Mouse (Mus musculus): Measurements from ENCODE around the gene Coq4.
"Not testable (repeated sequence)": the region's sequence is repeated elsewhere in the genome, so short reads cannot be mapped to it uniquely, and the experiment has no call there.

Coq4 gene

DNA sequence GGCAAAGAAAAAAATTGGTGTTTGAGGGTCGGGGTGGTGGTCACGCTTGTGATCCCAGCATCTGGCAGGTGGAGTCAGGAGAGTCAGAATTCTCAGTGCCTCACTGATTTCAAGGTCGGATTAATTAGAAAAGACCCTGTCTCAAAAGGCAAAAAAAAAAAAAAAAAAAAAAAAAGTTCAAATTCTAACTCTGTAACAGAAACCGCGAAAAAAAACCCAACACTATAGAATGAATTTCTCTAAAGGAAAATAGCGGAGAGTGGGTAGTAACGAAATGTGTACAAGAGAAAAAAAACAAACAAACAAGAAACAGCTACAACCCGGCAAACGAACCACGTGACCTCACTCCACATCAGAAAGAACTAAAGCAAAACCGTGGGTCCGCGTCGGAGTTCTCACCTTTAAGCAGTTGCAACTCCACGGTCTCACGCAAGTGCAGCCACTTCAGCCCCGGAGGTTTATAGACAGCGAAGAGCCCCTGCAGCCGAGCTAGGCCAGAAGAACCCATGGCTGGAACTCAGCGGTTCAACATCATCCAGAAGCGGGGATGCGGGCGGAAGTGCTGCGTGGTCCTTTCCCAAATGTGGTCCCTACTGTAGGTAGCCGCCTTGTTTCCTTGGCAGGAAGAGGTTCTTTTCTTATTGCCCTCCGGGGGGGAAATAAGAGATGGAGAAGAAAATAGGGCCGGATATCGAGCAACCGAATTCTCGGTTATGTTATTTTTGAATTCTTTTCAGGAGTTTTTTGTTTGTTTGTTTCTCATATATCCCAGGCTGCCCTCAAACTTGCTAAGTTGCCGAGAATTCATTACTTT, at the start of gene Coq4:
Gene Coq4 (plus strand): TSS at position 390 of the 814 bp plus-strand sequence.
- in situ Hi-C loops (cut with MseI, MboI): no loop called here

DNA sequence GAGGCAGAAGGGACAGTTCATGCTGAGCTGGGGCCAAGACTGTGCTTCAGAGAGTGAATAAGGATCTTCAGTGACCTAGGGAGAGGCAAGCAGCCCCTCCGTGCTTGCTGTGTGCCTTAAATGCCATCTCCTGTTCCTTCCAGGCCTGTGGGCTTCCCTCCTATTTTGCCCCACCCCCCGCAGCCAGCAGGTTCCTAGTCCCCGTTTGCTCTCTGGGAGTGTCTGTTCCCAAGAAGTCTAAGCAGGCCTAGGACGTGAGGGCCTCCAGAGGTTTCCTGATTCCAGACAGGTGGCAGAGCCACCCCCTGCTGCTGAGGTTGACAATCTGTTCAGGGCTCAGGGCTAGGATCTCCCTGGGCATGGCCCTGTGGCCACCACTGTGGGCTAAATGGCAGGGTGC, 48.5 kb upstream of the Coq4 start:
- in situ Hi-C loops (cut with MseI, MboI): no loop called here

DNA sequence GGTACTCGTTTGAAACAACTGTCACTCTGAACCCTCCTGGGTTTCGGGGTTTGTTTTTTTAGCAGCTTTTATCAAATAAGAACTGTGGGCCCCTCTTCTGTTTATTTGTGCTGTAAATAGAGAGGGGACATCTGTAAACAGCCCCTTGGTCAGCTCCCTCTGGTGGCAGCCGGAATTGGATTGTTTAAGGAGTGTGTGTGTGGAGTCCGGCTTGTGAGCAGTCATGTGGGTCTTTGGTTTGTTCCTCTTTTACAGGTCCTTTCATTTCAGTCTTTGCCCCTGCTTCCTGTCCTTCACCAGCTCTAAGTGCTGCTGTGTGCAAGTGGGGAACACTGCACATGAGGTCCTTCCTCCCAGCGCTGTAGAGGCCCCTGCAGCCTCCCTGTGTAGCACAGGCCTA, 47.9 kb upstream of the Coq4 start:
- in situ Hi-C loops (cut with MseI, MboI): no loop called here

DNA sequence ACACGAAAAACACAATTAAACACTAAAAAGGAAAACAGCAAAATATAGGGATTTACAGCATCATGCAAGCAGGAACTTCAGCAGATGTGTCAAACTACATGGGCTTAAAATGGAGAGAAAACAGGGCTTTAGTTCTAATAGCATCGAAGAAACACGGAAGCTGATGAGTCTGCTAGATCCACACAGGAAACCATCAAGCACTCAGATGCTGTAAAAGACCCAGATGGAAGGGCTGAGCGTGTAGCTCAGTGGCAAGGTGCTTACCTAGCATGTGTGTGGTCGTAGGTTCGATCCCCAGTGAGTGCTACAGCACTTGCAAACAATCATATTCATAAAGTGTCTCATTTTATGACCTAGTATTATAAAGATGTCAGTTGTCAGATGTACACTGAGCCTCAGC, 46.1 kb upstream of the Coq4 start:
- in situ Hi-C loops (cut with MseI, MboI): no loop called here

DNA sequence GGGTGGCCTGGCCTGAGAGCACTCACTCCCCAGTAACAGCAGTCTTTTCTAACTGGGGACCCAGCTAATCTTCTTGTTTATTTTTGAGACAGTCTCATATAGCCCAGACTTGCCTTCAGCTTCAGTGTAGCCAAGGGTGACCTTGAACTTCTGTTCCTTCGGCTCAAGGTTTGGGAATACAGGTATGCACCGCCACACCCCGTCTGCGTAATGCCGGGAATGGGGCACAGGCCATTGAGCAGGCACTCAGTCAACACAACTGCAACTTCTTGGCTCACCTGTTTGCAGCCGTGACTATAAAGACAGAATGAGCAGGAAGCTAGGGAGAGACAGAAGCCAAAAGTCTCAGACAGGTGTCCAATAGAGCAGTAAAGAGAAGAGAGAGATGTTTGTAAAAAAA, 43.0 kb upstream of the Coq4 start:
- in situ Hi-C loops (cut with MseI, MboI): no loop called here

DNA sequence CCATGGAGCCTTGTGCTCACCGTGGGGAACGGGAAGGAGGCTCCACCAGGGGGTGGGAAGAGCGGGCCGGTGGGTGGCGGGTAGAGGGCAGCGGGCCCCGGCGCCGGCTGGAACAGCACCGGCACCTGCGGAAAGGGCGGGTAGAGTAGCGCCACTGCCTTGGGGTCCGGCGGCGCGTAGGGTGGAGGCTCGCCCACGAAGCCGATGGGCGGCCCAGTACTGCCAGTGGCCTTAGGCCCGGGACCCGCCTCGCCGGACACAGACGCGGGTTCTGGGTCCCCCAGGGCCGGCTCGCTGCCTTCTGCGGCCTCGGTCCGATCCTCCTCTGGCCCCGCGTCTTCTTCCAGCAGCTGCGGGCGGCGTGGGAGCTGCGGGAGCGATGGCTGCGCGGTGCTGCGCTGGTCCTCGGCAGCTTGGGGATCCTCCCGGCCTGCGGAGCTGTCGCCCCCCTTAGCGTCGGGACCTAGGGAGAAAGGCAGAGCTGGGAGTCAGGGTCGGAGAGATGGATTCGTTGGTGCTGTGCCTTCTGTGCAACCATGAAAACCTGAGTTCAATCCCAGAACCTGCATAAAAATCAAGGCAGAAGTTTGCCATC, 40.0 kb upstream of the Coq4 start:
- in situ Hi-C loops (cut with MseI, MboI): no loop called here

DNA sequence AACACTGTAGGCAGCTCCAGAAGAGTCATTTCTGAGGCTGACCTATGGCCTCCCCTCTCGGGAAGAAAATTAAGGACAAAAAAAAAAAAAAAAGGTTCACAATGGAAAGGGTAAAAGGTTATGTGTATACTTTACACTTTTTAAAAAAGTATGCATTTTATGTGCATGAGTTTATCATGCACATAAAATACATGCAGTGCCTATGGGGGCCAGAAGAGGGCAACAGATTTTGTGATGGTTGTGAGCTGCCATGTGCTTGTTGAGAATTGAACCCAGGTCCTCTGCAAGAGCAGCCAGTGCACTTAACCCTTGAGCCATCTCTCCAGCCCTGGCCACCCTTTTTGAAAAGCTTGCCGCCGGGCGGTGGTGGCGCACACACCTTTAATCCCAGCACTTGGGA, 39.4 kb upstream of the Coq4 start:
- in situ Hi-C loops (cut with MseI, MboI): no loop called here

DNA sequence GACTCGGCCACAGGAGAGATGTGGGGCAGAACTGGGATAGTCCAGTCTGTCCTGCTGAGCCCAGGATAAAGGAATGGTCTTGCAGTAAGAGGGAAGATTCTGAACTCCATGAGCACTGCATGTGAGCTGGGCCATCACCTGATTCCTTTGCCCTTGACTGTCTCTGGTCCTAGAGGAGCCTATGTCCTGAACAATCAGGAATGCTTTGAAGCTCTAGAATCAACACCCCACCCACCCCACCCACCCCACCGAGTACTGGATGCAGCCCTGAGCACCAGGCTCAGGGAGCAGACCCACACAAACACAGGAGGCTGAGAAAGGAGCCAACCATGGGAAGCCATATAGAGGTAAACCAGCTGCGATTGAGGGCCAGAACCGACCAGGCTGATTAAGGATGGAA, 38.8 kb upstream of the Coq4 start:
- in situ Hi-C loops (cut with MseI, MboI): no loop called here

DNA sequence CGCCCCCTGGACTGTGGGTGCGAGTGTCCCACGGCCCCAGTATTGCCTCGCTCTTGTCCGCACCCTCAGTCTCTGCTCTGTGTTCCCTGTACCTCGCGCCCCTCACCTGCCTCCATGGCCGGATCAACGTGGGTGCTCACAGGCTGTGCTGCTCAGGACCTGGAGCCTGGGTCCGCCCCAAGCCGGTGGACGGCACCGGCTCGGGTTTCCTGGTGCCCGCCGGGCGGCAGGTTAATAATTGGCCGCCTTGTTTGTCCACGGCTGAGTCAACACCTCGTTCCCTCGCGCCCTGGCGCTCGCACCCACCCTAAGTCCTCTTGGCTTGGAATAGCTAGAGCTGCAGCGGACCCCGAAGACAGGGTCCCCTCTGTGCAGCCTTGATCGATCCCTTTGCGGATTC, 35.8 kb upstream of the Coq4 start, which contains the start of gene Gm13420:
Gene Gm13420 (minus strand): TSS at position 189 of the 400 bp plus-strand sequence.
- in situ Hi-C loops (cut with MseI, MboI): no loop called here

DNA sequence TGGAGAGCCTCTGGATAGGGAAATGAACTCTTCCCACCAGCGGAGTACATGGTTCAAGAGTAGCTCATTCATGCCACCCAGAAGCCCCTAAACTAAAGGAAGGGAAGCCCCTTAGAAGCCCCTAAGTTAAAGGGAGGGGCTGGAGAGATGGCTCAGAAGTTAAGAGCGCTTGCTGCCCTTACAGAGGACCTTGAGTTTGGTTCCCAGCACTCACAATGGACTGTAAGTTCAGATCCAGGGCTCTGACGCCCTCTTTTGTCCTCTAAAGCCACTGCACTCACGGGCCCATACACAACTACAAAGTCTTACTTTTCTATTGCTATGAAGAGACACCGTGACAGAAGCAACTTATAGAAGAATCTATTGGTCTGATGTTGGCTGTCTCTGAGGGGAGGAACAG, 34.9 kb upstream of the Coq4 start:
- in situ Hi-C loops (cut with MseI, MboI): no loop called here

DNA sequence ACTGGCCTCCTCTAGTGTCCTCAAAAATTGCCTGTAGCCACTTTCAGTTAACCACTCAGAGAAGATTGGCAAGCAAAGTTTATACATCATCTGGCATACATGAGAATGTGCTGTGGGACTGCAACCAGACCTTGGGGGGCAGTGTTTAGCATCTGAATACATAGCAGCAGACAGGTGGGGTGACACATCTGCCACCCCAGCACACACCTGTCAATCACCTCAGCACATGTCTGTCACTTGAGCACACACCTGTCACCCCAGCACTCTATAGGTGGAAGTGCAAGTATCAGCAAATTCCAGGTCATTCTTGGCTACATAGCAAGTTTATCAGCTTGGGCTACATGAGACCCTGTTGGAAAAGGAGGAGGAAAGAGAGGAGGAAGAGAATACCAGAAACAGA, 31.6 kb upstream of the Coq4 start:
- in situ Hi-C loops (cut with MseI, MboI): no loop called here

DNA sequence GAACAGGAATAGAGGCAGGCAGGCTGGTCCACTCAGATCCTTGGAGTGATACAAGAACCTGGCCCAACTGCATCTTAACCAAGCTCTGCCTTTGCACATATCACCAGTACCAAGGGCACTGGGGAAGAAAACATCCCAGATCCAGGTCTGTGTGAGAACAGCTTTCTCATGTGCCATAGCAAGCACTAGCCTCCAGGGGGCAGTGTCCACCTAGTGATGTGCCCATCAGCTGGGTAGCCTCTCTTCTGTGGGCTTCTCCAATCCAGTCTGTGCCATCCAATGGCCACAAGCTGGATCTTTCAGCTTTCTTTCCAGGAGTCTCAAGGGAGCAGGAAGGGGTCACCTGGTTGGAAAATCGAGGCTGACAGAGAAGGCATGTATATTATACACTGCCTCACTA, 22.5 kb upstream of the Coq4 start:
- in situ Hi-C loops (cut with MseI, MboI): no loop called here

DNA sequence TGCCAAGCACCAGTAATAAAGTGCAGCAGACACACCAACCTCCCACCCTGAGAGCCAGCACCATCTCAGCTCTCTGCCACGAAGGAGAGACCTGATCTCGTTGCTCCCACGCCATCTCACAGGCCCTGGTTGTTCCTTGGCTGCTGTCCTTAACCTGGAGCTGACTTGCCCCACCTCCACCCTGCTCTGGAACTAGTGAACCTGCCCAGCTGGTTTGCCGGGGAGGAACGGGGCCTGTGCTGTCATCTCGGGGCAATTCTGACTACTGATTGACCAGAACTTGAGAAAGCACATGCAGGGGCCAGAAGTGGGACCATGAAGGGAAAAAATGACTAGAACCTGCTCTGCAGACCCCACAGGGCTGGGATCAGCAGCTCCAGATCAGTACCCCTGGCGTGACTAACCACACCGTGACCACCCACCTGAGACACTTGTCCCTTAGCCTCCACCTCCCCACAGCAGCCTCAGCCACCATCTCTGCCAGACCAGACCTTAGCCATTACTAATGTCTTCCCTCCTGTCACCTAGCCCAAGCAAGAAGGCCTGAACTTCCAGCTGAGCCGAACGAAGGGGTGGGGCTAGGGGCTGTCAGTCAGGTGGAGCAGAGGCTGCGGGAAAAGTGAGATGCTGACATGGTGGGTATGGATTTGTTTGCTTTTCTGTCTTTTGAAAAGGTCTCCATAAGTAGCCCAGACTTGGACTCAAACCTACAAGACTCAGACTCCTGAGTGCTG, 19.1 kb upstream of the Coq4 start:
- in situ Hi-C loops (cut with MseI, MboI): no loop called here

DNA sequence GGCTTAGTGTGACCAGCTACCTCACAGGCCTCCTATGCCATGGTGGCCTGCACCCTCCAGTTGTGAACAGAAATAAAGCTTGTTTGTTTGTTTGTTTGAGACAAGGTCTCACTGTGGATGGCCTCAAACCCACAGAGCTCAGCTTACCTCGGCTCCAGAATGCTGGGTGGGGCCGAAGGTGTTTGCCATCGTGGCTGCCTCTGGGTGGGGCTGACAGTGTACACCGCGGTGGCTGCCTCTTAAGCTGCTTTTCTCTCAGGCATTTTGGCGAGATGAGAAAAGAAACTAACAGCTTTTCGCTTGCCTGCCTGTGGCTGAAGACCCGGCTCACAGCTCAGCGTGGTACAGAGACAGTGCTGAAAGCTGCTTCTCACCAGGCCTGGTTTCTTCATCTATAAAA, 18.4 kb upstream of the Coq4 start:
- in situ Hi-C loops (cut with MseI, MboI): no loop called here

DNA sequence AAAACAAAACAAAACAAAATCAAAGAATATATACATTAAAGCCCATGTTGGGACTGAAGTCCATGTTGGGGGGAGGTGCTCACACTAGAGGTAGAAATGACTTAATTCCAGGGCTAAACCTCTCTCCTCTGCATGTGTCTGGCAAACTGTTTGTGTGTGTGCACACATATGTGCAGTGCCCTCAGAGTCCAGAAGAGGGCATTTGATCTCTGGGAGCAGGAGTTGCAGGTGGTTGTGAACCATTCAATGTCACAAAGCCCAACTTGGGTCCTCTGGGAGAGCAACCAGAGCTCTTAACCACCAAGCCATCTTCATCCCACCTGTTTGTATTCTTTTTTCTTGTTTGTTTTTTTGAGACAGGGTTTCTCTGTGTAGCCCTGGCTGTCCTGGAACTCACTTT, 17.1 kb upstream of the Coq4 start:
- in situ Hi-C loops (cut with MseI, MboI): no loop called here

DNA sequence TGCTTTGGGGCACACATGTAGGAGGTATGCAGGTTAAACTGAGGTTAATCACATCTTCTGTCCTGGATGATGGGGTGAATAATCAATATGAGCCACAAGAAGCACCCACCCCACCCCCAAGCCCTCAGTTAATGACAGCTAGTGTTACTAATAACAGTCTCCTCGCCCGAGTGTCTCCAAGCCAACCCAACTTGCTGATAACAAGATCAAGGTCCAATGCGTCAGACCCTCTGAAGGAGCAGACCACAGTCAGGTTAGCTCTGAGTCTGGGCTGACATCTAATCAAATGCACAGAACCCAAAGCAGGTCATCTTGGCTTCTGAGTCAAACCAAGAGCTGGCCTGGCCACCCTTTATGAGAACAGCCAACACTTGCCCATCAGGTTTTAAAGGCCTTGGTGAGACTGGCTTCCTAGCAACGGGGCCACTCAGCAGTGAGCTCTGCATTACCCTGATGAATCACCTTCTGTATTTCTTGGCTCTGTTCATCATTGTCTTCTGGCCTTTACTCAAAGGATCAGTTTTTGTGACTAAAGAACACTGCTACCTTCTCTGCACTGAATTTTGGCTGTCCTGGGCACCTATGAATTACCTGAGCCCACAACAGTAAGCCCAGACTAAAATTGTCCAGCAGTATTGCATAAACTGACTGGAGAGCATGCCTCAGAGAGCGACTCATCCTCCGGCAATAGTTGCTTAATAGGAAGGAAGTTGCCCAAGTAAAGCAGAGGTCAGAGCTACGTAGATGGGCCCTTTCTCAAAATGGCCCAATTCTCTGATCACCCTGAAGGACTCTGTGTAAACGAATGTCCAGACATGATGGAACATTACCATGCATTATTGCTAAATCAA, 15.5 kb upstream of the Coq4 start:
- in situ Hi-C loops (cut with MseI, MboI): no loop called here

DNA sequence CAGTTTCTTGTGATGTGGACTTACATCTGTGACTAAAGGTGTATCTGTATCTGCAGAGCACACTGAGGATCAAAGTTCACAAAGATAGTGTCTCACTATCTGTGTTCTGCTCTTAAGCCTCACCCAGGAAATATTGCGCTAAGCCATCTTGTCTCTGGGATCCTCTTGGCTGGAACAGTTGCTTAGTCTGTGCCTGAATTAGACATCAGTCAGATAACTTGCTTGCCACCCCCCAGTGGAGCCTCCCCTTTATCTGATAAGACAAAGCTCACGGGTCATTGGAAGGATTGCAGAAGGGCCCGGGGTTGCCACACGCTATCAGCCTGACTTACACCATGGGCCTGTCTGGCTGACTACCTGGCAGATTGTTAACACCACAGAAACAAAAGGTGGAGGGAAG, 14.0 kb upstream of the Coq4 start:
- in situ Hi-C loops (cut with MseI, MboI): no loop called here

DNA sequence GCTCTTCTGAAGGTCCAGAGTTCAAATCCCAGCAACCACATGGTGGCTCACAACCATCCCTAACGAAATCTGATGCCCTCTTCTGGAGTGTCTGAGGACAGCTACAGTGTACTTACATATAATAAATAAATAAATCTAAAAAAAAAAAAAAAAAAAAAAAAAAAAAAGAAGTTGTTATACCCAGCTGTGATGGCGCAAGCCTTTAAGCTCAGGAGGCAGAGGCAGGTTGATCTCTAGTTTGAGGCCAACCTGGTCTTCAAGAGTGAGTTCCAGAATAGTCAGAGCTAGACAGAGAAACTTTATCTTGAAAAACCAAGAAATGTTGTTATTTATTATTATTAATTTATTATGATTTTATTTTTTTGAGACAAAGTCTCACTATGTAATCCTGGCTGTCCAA, 6.0 kb upstream of the Coq4 start:
- in situ Hi-C loops (cut with MseI, MboI): not testable (repeated sequence)

DNA sequence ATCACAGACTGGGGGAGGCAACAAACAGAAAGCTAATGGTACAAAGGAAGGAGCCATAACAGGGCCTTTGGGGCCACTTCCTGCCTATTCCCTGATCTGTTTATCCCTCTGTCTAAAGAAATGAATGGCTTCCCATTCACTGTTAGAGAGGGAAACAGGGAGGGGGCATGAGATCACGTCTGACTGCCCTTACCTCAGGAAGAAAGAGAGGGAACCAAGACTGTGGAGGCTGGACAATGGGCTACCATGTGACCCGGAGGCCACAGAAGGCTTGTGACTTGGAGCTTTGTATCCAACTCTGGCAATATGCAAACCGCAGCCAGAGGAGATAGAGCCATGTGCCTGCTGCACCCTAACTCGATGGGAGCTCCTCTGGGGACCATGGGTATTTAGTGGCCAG, 3.0 kb upstream of the Coq4 start:
- in situ Hi-C loops (cut with MseI, MboI): no loop called here

DNA sequence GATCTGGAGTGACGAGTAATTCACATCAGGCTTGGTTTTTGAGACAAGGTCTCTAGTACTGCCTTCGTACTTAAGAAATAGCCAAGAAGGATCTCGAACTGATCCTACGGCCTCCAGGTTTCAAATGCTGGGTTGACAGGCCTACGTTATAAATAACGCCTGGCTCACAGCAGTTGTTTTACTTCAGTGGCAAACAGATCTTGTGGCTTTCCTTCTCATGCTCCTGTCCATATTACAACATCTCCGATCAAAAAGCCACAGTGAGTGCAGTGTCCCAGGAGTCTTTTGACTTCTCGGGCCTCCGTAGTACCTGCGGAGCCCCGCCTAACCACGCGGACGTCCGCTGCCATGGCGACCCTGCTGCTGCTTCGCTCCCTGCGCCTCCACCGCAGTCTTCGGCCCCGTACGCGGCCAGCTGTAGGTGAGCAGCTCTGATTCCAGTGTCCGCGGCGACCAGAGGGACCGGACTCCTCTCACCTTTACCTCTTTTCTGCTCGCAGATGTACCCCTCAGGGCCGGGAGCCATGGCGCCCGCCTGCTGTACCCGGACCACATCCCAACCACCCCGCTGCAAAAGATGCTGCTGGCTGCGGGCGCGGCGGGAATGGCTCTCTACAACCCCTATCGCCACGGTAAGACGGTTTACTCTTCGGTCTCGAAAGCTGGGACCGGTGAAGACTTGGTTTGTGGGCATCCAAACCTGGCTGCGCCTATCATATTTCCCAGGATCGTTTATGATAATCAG, 816 bp downstream of the Coq4 start, which contains the start of gene Trub2:
Gene Trub2 (minus strand): TSS at position 566 of the 745 bp plus-strand sequence.
- in situ Hi-C loops (cut with MseI, MboI): no loop called here

Measured in mouse trophoblast stem cell (cell line).